Mouse (Mus musculus): ENCODE data around the gene Sp6. TPM values are rescaled to one million over a fixed set of nuclear protein-coding genes. Genes with fewer than 3 reads are reported as not detected.

The Sp6 gene
- total RNA-seq, 2 experiments from 2014 or later = 0.21 TPM; not detected in 1

- DNase-seq = no peak
Observed at GRCm38 (mm10) chr11:97063274-97063920, 50.2 kb downstream of the Sp6 start.

GRCm38 (mm10) chr11:97063921-97064295 is 50.7 kb downstream of the Sp6 start:
- no peak for DNase-seq

- DNase-seq = no peak
Observed at GRCm38 (mm10) chr11:97065538-97066295, 52.5 kb downstream of the Sp6 start.

GRCm38 (mm10) chr11:97066656-97067360 is 53.6 kb downstream of the Sp6 start:
- no peak for DNase-seq

GRCm38 (mm10) chr11:97069333-97069732 is 56.1 kb downstream of the Sp6 start:
- no peak for DNase-seq

GRCm38 (mm10) chr11:97069770-97070169 is 56.6 kb downstream of the Sp6 start:
- DNase-seq = no peak

- DNase-seq = peak; percentile 37 to 55
Observed at GRCm38 (mm10) chr11:97071129-97071528, 57.9 kb downstream of the Sp6 start.

DNA sequence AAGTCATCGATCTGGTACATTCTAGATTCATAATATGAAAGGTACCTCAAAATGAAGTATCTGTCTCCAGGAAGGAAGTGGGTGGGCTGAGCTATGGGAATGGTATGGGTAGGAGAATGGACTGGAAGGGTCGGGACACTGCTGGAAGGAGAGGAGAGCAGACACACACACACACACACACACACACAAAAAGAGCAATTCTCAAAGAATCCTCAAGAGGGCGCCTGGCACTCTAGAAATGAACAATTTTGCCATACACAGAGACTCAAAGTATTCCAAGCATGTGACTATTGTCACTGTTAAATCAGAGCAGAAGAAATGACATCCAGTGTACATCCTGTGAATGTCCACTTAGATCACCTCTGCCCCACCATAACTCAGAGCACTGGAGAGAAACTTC is 59.3 kb downstream of the Sp6 start:
- peak; percentile 22 to 60 for DNase-seq

DNA sequence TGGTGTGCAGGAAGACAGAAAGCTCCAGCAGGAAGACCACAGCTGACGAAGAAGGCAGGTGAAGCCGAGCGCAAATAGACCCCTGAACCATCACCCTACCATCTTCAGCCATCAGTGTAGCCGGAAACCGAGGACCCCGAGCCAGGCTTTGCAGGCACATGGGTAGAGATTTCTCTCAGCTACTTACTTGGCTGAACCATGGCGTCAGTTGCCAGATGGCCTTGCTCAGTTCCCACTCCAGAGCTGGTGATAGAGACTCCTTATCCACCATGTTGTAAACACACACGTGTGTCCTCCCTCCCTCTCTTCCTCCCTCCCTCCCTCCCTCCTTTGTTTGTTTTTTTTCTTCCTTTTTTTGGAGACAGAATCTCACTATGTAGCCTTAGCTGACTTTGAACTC is 61.0 kb downstream of the Sp6 start:
- no peak for DNase-seq

Small RNAs within 50 kb of the gene (microRNA-seq; reads per million reads assigned to microRNA genes)
- 3.2 to 4.6 reads per million in 2 experiments for gene Mir8103

Other genes starting within 250 kb of the Sp6 start
- 10 to 100 TPM in 1 of 2 experiments, 1 to 10 TPM in 1; 9.9 to 15.2 TPM for gene Snx11, start 235.8 kb upstream of the Sp6 start, total RNA-seq (2021)
- 10 to 100 TPM; 35.7 TPM for gene Cbx1, start 224.3 kb upstream of the Sp6 start, total RNA-seq (2021)
- 100 to 1,000 TPM; 458 to 487 TPM for gene Nfe2l1, start 183.4 kb upstream of the Sp6 start, total RNA-seq (2021)
- 10 to 100 TPM; 35.5 to 37.3 TPM for gene Copz2, start 163.5 kb upstream of the Sp6 start, total RNA-seq (2021)
- gene Cdk5rap3, start 96.9 kb upstream of the Sp6 start, total RNA-seq (2021) = 10 to 100 TPM; 23.4 to 25.1 TPM
- gene Prr15l, start 85.3 kb upstream of the Sp6 start, total RNA-seq (2021) = 1 to 10 TPM in 1 of 2 experiments, under 1 TPM in 1; 0.79 to 2.2 TPM
- gene Pnpo, start 69.4 kb upstream of the Sp6 start, total RNA-seq (2021) = 10 to 100 TPM; 16.7 to 17.4 TPM
- 10 to 100 TPM in 1 of 2 experiments, 1 to 10 TPM in 1; 7.4 to 10.3 TPM for gene Sp2, start 30.4 kb upstream of the Sp6 start, total RNA-seq (2021)
- 10 to 100 TPM; 15.4 TPM for gene Scrn2, start 16.5 kb downstream of the Sp6 start, total RNA-seq (2021)
- under 1 TPM; 0.25 to 0.36 TPM for gene Lrrc46, start 28.0 kb downstream of the Sp6 start, total RNA-seq (2021)
- gene Mrpl10, start 28.2 kb downstream of the Sp6 start, total RNA-seq (2021) = 10 to 100 TPM; 92.1 to 94.8 TPM
- 1 to 10 TPM; 3.8 to 5.1 TPM for gene Osbpl7, start 37.2 kb downstream of the Sp6 start, total RNA-seq (2021)
- gene Tbx21, start 101.9 kb downstream of the Sp6 start, total RNA-seq (2021) = under 1 TPM; 0.10 to 0.41 TPM
- 10 to 100 TPM; 12.5 to 15.0 TPM for gene Tbkbp1, start 138.1 kb downstream of the Sp6 start, total RNA-seq (2021)
- gene Kpnb1, start 174.5 kb downstream of the Sp6 start, total RNA-seq (2021) = 10 to 100 TPM; 80.8 to 82.9 TPM

All from heart, adult 18-20 months (tissue).